Mouse (Mus musculus): ENCODE measurements around the gene Nfia.

GRCm38 (mm10) chr4:98039095-98039494 is 266.6 kb downstream of the Nfia start:
- no peak for TF ChIP-seq HCFC1 (IDR thresholded peaks at IDR 0.05; ENCODE audit: borderline replicate concordance, insufficient read depth, low read length)
- no peak for TF ChIP-seq ZC3H11A (IDR thresholded peaks at IDR 0.05; ENCODE audit: borderline replicate concordance, low read depth, low read length)
- TF ChIP-seq MAFK (IDR thresholded peaks at IDR 0.05; ENCODE audit: insufficient read depth, low read depth, low read length) = no peak
- TF ChIP-seq ZNF384 (IDR thresholded peaks at IDR 0.05; ENCODE audit: low read depth, low read length) = no peak

All from ES-E14 (cell line).